Mouse (Mus musculus): ENCODE data around the gene Nisch. TPM values are rescaled to one million over a fixed set of nuclear protein-coding genes. Genes with fewer than 3 reads are reported as not detected.
A peak's percentile ranks its signal among the peaks of the same experiment; 100 is the strongest.

Nisch gene
- polyA plus RNA-seq, 1 experiment from 2014 or later, result 291 TPM

- Histone ChIP-seq H3K36me3 (ENCODE audit: control insufficient read depth, insufficient read depth, low read length) (no peaks in the 10 kb centered on the region), H3K9me3 (replicated peaks; ENCODE audit: control insufficient read depth, low read length) (no peaks in the 10 kb centered on the region), H3K27ac (ENCODE audit: low read length) (no peak overlapping the region), H3K4me2 (ENCODE audit: low read depth, low read length) (no peak overlapping the region), H3K27me3 (ENCODE audit: control insufficient read depth, insufficient read depth, low read length) (no peaks in the 10 kb centered on the region), H3K4me3 (replicated peaks; ENCODE audit: low read length) (no peak overlapping the region), H3K4me1 (ENCODE audit: control insufficient read depth, insufficient read depth, low read length) (peaks cover 7% of the 10 kb centered on the region), H3K9ac (ENCODE audit: low read length) (no peak overlapping the region)
- ATAC-seq (ENCODE audit: insufficient read depth, low FRiP score), result no peak
- 61% methylated on average over 8 of the region's 8 CpGs for WGBS
Observed at GRCm38 (mm10) chr14:31230442-31230841, 13.7 kb upstream of the Nisch start.

- Histone ChIP-seq H3K27ac (ENCODE audit: low read length) (no peak overlapping the region), H3K4me1 (ENCODE audit: control insufficient read depth, insufficient read depth, low read length) (peaks cover 13% of the 10 kb centered on the region)
- 46% methylated on average over 6 of the region's 6 CpGs for WGBS
Observed at GRCm38 (mm10) chr14:31228234-31228633, 11.5 kb upstream of the Nisch start.

GRCm38 (mm10) chr14:31226978-31227377 is 10.2 kb upstream of the Nisch start:
- ATAC-seq (ENCODE audit: insufficient read depth, low FRiP score), result peak; percentile 79; the same call in 1 of the 2 replicates
- WGBS, result 37% methylated on average over 4 of the region's 4 CpGs
- no peak overlapping the region for H3K4me2 ChIP-seq (ENCODE audit: low read depth, low read length)
- peak overlapping the region; percentile 51; the same call in 1 of the 2 replicates for H3K9ac ChIP-seq (ENCODE audit: low read length)
- H3K4me1 ChIP-seq (ENCODE audit: control insufficient read depth, insufficient read depth, low read length), result peaks cover 13% of the 10 kb centered on the region
- H3K27ac ChIP-seq (ENCODE audit: low read length), result peak overlapping the region; percentile 67
- no peaks in the 10 kb centered on the region for H3K9me3 ChIP-seq (replicated peaks; ENCODE audit: control insufficient read depth, low read length)
- no peak overlapping the region for H3K4me3 ChIP-seq (replicated peaks; ENCODE audit: low read length)
- no peaks in the 10 kb centered on the region for H3K27me3 ChIP-seq (ENCODE audit: control insufficient read depth, insufficient read depth, low read length)
- no peaks in the 10 kb centered on the region for H3K36me3 ChIP-seq (ENCODE audit: control insufficient read depth, insufficient read depth, low read length)

More at GRCm38 (mm10) chr14:31228234-31228633, 11.5 kb upstream of the Nisch start:
- no peak for ATAC-seq (ENCODE audit: insufficient read depth, low FRiP score)
- no peak overlapping the region for H3K9ac ChIP-seq (ENCODE audit: low read length)
- no peaks in the 10 kb centered on the region for H3K27me3 ChIP-seq (ENCODE audit: control insufficient read depth, insufficient read depth, low read length)
- no peaks in the 10 kb centered on the region for H3K36me3 ChIP-seq (ENCODE audit: control insufficient read depth, insufficient read depth, low read length)
- H3K9me3 ChIP-seq (replicated peaks; ENCODE audit: control insufficient read depth, low read length), result no peaks in the 10 kb centered on the region
- no peak overlapping the region for H3K4me3 ChIP-seq (replicated peaks; ENCODE audit: low read length)
- H3K4me2 ChIP-seq (ENCODE audit: low read depth, low read length), result no peak overlapping the region

DNA sequence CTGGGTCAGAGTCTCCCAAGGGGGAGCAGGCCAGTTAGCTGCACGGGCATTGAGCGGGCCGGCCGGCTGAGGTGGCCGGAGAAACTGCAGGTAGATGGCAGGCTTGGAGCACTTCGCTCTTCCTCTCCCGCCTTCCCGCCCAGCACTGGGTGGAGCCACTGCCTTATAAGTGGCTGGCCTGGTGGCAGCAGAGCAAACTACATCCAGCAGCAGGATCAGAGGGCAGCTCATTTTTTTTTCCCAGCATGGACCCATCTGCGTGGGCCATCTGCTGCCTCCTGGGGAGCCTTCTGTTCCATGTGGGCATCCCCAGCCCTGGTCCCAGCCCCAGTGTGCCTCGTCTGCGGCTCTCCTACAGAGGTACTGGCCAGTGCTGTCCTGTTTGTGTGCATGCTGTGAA is 920 bp upstream of the Nisch start, which contains the start of gene Sema3g:
TSS of gene Sema3g (plus strand) at position 195 of the 400 bp plus-strand sequence.
- Histone ChIP-seq H3K9me3 (replicated peaks; ENCODE audit: control insufficient read depth, low read length) (no peaks in the 10 kb centered on the region), H3K4me3 (replicated peaks; ENCODE audit: low read length) (no peak within 1 kb of the TSS), H3K27ac (ENCODE audit: low read length) (no peak within 1 kb of the TSS), H3K36me3 (ENCODE audit: control insufficient read depth, insufficient read depth, low read length) (no peaks in the 10 kb centered on the region), H3K9ac (ENCODE audit: low read length) (peak within 1 kb of the TSS; percentile 41), H3K4me2 (ENCODE audit: low read depth, low read length) (peak within 1 kb of the TSS; percentile 14; the same call in 1 of the 2 replicates), H3K4me1 (ENCODE audit: control insufficient read depth, insufficient read depth, low read length) (0 out of 2 replicates have a peak, but pooled peaks cover 2% of the 10 kb centered on the region), H3K27me3 (ENCODE audit: control insufficient read depth, insufficient read depth, low read length) (no peaks in the 10 kb centered on the region)
- peak; percentile 75; the same call in 1 of the 2 replicates for ATAC-seq (ENCODE audit: insufficient read depth, low FRiP score)
- WGBS, result 9% methylated on average over 11 of the region's 11 CpGs

- Histone ChIP-seq H3K27me3 (ENCODE audit: control insufficient read depth, insufficient read depth, low read length) (no peaks in the 10 kb centered on the region), H3K4me3 (replicated peaks; ENCODE audit: low read length) (no peak overlapping the region), H3K36me3 (ENCODE audit: control insufficient read depth, insufficient read depth, low read length) (no peaks in the 10 kb centered on the region), H3K27ac (ENCODE audit: low read length) (no peak overlapping the region), H3K9me3 (replicated peaks; ENCODE audit: control insufficient read depth, low read length) (no peaks in the 10 kb centered on the region), H3K9ac (ENCODE audit: low read length) (no peak overlapping the region), H3K4me2 (ENCODE audit: low read depth, low read length) (no peak overlapping the region), H3K4me1 (ENCODE audit: control insufficient read depth, insufficient read depth, low read length) (0 out of 2 replicates have a peak, but pooled peaks cover 2% of the 10 kb centered on the region)
- WGBS, result 35% methylated on average over 15 of the region's 15 CpGs
- ATAC-seq (ENCODE audit: insufficient read depth, low FRiP score), result peak; percentile 38; the same call in 1 of the 2 replicates
Observed at GRCm38 (mm10) chr14:31215157-31216002, 1.4 kb downstream of the Nisch start.

GRCm38 (mm10) chr14:31214684-31215083 is 2.1 kb downstream of the Nisch start:
- H3K9ac ChIP-seq (ENCODE audit: low read length), result no peak overlapping the region
- H3K9me3 ChIP-seq (replicated peaks; ENCODE audit: control insufficient read depth, low read length), result no peaks in the 10 kb centered on the region
- H3K4me1 ChIP-seq (ENCODE audit: control insufficient read depth, insufficient read depth, low read length), result 0 out of 2 replicates have a peak, but pooled peaks cover 2% of the 10 kb centered on the region
- H3K4me2 ChIP-seq (ENCODE audit: low read depth, low read length), result no peak overlapping the region
- 84% methylated on average over 3 of the region's 3 CpGs for WGBS
- no peaks in the 10 kb centered on the region for H3K36me3 ChIP-seq (ENCODE audit: control insufficient read depth, insufficient read depth, low read length)
- no peak overlapping the region for H3K27ac ChIP-seq (ENCODE audit: low read length)
- no peak overlapping the region for H3K4me3 ChIP-seq (replicated peaks; ENCODE audit: low read length)
- H3K27me3 ChIP-seq (ENCODE audit: control insufficient read depth, insufficient read depth, low read length), result no peaks in the 10 kb centered on the region
- no peak for ATAC-seq (ENCODE audit: insufficient read depth, low FRiP score)

DNA sequence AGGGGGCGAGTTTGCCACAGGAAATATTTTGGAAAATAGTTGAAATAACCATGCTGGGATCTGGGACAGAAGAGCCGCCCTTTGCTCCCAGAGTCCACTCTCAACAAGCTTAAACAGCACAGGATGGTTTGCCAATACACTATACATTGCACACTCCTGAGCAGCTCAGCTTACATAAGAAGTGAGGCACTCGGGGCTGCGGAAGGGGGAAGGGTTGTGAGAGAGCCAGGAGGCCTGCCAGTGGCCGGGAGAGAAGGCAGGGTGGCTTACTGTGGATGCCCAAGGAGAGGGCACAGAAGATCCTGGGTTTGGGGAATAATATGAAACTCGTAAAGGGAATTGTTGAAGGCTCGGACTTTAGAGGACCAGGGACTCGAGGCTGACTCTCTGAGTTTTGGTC is 2.9 kb downstream of the Nisch start:
- Histone ChIP-seq H3K4me1 (ENCODE audit: control insufficient read depth, insufficient read depth, low read length) (0 out of 2 replicates have a peak, but pooled peaks cover 2% of the 10 kb centered on the region), H3K4me3 (replicated peaks; ENCODE audit: low read length) (no peak overlapping the region), H3K9ac (ENCODE audit: low read length) (no peak overlapping the region), H3K36me3 (ENCODE audit: control insufficient read depth, insufficient read depth, low read length) (no peaks in the 10 kb centered on the region), H3K27ac (ENCODE audit: low read length) (no peak overlapping the region), H3K9me3 (replicated peaks; ENCODE audit: control insufficient read depth, low read length) (no peaks in the 10 kb centered on the region), H3K27me3 (ENCODE audit: control insufficient read depth, insufficient read depth, low read length) (no peaks in the 10 kb centered on the region), H3K4me2 (ENCODE audit: low read depth, low read length) (no peak overlapping the region)
- no peak for ATAC-seq (ENCODE audit: insufficient read depth, low FRiP score)
- 68% methylated on average over 8 of the region's 8 CpGs for WGBS

DNA sequence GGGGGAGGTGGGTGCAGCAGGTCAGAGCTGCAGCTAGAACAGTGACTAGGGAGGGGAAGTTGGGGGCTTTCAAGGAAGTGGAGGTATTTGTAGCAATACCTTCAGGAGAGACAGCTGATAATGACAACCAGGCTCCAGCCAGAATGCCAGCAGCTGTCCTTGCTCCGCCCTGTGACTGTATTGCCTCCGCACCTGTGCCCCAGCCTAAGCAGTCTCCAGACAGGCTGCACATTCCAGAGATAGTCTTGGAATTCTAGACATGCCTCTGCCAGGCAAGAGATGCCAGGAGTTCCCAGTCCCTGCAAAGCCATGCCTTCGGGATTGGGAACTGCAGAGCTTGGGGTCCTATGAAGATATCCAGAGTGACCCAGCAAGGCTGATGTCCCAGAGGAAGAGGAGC is 4.2 kb downstream of the Nisch start:
- H3K9me3 ChIP-seq (replicated peaks; ENCODE audit: control insufficient read depth, low read length), result no peaks in the 10 kb centered on the region
- no peak overlapping the region for H3K27ac ChIP-seq (ENCODE audit: low read length)
- H3K27me3 ChIP-seq (ENCODE audit: control insufficient read depth, insufficient read depth, low read length), result no peaks in the 10 kb centered on the region
- H3K9ac ChIP-seq (ENCODE audit: low read length), result 0 out of 2 replicates have a peak overlapping the region, but pooled peaks have one; percentile 31
- H3K4me3 ChIP-seq (replicated peaks; ENCODE audit: low read length), result no peak overlapping the region
- WGBS, result 63% methylated on average over 3 of the region's 3 CpGs
- H3K36me3 ChIP-seq (ENCODE audit: control insufficient read depth, insufficient read depth, low read length), result no peaks in the 10 kb centered on the region
- H3K4me2 ChIP-seq (ENCODE audit: low read depth, low read length), result no peak overlapping the region
- 0 out of 2 replicates have a peak, but pooled peaks cover under 1% of the 10 kb centered on the region for H3K4me1 ChIP-seq (ENCODE audit: control insufficient read depth, insufficient read depth, low read length)
- no peak for ATAC-seq (ENCODE audit: insufficient read depth, low FRiP score)

- no peaks in the 10 kb centered on the region for H3K36me3 ChIP-seq (ENCODE audit: control insufficient read depth, insufficient read depth, low read length)
- no peak for ATAC-seq (ENCODE audit: insufficient read depth, low FRiP score)
- 0 out of 2 replicates have a peak, but pooled peaks cover 7% of the 10 kb centered on the region for H3K4me1 ChIP-seq (ENCODE audit: control insufficient read depth, insufficient read depth, low read length)
- H3K27ac ChIP-seq (ENCODE audit: low read length), result no peak overlapping the region
- WGBS, result 86% methylated on average over 6 of the region's 6 CpGs
- no peak overlapping the region for H3K9ac ChIP-seq (ENCODE audit: low read length)
- H3K4me2 ChIP-seq (ENCODE audit: low read depth, low read length), result no peak overlapping the region
- no peaks in the 10 kb centered on the region for H3K27me3 ChIP-seq (ENCODE audit: control insufficient read depth, insufficient read depth, low read length)
- H3K4me3 ChIP-seq (replicated peaks; ENCODE audit: low read length), result no peak overlapping the region
- no peaks in the 10 kb centered on the region for H3K9me3 ChIP-seq (replicated peaks; ENCODE audit: control insufficient read depth, low read length)
Observed at GRCm38 (mm10) chr14:31211854-31212253, 4.9 kb downstream of the Nisch start.
